Mouse (Mus musculus): ENCODE results near the gene Cryzl1. TPM values are rescaled to one million over a fixed set of nuclear protein-coding genes. Genes with fewer than 3 reads are reported as not detected.

The Cryzl1 gene
- polyA plus RNA-seq, 1 experiment from 2014 or later, result 70.1 TPM

DNA sequence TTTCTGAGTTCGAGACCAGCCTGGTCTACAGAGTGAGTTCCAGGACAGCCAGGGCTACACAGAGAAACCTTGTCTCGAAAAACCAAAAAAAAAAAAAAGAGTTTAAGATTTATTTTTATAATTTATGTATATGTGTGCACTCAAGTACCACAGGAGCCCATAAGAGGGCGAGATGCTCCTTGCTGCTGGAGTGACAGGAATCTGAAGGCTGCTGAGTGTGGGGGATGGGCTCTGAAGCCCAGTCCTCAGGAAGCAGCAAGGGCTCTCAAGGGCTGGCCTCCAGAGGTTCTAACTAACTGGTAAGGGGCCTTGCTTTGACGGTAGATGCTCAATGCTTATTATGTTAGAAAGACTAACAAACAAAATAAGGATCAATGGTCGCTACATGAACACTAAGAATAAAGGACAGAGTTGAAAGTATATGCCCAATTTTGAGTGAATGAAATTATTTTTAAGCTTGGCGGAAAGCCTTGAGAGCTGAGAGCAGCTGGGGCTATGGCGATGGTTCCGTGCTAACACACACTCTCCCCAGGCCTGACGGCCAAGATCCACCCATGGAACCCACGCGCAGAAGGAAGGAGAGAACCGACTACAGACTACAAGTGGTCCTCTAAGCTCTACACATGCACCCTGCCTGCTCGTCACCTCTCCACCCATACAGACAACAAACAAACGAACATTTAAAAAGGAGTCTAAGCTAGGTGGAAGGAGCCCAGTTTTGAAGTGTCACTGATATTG is 24.0 kb downstream of the Cryzl1 start:
- Histone ChIP-seq H3K27ac (no peak overlapping the region), H3K4me2 (replicated peaks) (no peak overlapping the region), H3K36me3 (peaks cover 50% of the 10 kb centered on the region), H3K4me3 (no peak overlapping the region), H3K9me3 (no peaks in the 10 kb centered on the region), H3K9ac (no peak overlapping the region), H3K4me1 (no peaks in the 10 kb centered on the region), H3K27me3 (no peaks in the 10 kb centered on the region)
- ATAC-seq (ENCODE audit: insufficient number of reproducible peaks, insufficient read depth, low FRiP score, low TSS enrichment), result no peak
- 82% methylated on average over 14 of the region's 14 CpGs for WGBS

DNA sequence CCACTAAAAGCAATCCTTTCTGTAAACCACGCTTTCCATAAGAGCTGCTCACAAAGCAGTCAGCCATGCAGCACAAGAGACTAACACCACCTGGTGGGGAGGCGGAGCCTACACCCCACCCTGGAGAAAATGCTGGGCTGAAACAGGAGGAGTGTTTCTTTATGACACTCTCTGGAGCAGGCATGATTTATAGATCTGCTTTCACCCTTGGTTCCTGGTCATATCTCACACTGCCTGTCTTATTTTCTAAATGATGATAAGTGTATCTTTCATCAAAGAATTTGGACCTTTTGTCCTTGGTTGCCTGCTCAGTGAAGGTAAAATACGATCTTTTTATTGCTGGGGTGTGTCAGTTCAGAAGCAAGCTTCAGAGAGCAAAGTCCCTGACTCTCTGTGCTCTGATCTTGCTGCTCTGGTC is 26.0 kb downstream of the Cryzl1 start:
- 66% methylated on average over 3 of the region's 3 CpGs for WGBS
- no peak overlapping the region for H3K4me2 ChIP-seq (replicated peaks)
- no peak overlapping the region for H3K4me3 ChIP-seq
- H3K4me1 ChIP-seq, result no peaks in the 10 kb centered on the region
- H3K9ac ChIP-seq, result no peak overlapping the region
- H3K9me3 ChIP-seq, result no peaks in the 10 kb centered on the region
- no peaks in the 10 kb centered on the region for H3K27me3 ChIP-seq
- no peak overlapping the region for H3K27ac ChIP-seq
- no peak for ATAC-seq (ENCODE audit: insufficient number of reproducible peaks, insufficient read depth, low FRiP score, low TSS enrichment)
- peaks cover 50% of the 10 kb centered on the region for H3K36me3 ChIP-seq

DNA sequence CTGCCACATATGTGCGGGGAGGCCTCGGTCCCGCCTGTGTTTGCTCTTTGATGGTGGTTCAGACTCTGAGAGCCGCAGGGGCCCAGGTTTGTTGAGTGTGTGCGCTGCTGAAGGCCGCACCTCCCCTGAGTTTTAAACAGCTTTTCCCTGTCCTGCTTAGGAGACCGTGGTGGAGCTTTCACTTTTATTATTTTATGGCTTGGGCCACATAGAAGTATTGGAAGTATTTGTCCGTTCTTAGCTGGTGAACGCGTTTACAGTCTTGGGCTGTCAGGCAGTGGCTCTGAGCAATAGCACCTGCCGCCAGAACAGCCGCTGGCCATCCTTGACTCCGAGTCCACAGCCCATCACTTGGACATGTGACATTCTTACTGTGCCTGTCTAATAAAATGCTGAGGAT is 26.9 kb downstream of the Cryzl1 start:
- Histone ChIP-seq H3K36me3 (peaks cover 50% of the 10 kb centered on the region), H3K27ac (no peak overlapping the region), H3K9me3 (no peaks in the 10 kb centered on the region), H3K27me3 (no peaks in the 10 kb centered on the region), H3K9ac (no peak overlapping the region), H3K4me2 (replicated peaks) (no peak overlapping the region), H3K4me1 (no peaks in the 10 kb centered on the region), H3K4me3 (no peak overlapping the region)
- ATAC-seq (ENCODE audit: insufficient number of reproducible peaks, insufficient read depth, low FRiP score, low TSS enrichment), result no peak
- WGBS, result 88% methylated on average over 13 of the region's 13 CpGs

DNA sequence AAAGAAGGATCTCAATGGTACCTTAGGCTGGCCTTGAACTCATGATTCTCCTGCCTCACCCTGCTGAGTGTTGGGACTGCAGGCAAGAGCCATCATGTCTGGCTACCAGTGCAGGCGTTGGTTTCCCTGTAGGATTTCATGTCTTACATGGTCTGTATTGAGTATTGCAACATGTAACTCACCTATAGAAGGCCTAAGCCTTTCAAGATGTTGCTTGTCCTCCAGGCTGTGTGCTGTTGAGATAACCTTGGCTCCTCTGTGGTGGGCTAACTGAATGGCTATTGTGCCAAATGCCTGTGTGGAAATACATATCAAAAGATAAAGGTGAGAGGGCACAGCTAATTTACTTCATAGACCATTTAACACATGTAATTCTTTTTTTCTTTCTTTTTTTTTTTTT is 29.8 kb downstream of the Cryzl1 start:
- H3K27ac ChIP-seq, result no peak overlapping the region
- no peak for ATAC-seq (ENCODE audit: insufficient number of reproducible peaks, insufficient read depth, low FRiP score, low TSS enrichment)
- no peak overlapping the region for H3K9ac ChIP-seq
- no peak overlapping the region for H3K4me3 ChIP-seq
- no peaks in the 10 kb centered on the region for H3K27me3 ChIP-seq
- no peaks in the 10 kb centered on the region for H3K9me3 ChIP-seq
- H3K36me3 ChIP-seq, result peaks cover 50% of the 10 kb centered on the region
- H3K4me1 ChIP-seq, result no peaks in the 10 kb centered on the region
- 82% methylated on average over 1 of the region's 1 CpGs for WGBS
- H3K4me2 ChIP-seq (replicated peaks), result no peak overlapping the region

DNA sequence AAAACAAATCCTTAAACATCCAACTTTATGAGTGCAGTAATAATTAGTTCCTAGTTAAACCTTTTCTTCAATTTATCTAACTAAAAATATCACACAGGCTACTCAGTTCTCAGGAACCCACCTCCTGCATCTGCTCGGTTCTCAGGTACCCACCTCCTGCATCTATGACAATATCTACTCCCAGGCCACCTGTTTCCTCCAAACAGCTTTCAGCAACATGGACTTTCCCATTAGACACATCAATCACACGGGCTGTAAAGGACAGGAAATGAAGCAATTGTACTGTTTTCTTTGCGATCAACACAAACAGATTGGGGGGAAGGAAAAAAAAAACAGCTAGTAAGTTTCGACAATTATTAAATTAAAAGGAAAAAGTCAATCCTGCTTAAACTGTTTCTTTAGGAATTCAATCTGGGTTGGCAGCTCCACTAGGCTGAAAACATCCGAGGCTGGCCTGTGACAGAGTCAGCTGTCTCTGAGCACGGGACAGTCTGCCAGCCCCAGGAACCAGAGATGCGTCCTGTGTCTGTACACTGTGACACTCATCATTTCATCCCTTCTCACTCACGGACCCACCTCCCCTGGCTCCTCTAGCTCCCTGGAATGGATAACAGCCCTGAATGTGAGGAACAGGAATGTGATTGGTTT is 33.5 kb downstream of the Cryzl1 start:
- H3K27me3 ChIP-seq, result no peaks in the 10 kb centered on the region
- no peaks in the 10 kb centered on the region for H3K9me3 ChIP-seq
- no peak overlapping the region for H3K9ac ChIP-seq
- peaks cover 30% of the 10 kb centered on the region for H3K36me3 ChIP-seq
- ATAC-seq (ENCODE audit: insufficient number of reproducible peaks, insufficient read depth, low FRiP score, low TSS enrichment), result no peak
- WGBS, result 50% methylated on average over 8 of the region's 8 CpGs
- H3K27ac ChIP-seq, result no peak overlapping the region
- no peak overlapping the region for H3K4me2 ChIP-seq (replicated peaks)
- H3K4me3 ChIP-seq, result no peak overlapping the region
- no peaks in the 10 kb centered on the region for H3K4me1 ChIP-seq

DNA sequence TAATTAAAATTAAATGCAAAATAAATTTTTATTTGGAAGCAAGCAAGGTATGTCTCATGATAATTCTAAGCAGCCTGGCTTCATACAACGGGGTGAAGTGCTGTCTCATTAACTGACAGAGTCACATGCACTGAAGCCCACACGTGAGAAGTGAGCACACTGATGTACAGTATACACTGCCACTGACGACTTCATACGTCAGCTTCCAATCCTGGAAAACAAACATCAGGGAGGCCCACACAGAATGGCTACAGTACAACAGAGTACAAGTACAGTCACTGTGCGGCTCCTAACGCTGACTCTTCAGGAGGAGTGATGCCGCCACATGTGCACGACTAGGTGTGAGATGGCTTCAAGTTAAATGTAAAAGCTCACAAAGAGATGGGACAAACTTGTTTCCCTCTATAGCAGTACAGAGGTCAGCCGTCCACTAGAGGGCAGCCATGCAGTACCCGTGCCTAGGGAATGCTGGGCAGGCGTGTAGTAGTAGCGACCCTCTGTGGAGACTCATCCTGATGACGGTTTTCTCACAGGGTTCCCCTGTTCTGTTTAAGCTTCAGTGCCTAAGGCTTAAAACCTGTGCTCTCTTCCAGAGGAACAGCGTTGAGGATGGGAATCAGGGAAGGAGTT is 34.2 kb downstream of the Cryzl1 start:
- Histone ChIP-seq H3K27ac (no peak overlapping the region), H3K4me1 (0 out of 2 replicates have a peak, but pooled peaks cover 3% of the 10 kb centered on the region), H3K4me3 (no peak overlapping the region), H3K36me3 (peaks cover 29% of the 10 kb centered on the region), H3K9me3 (no peaks in the 10 kb centered on the region), H3K9ac (no peak overlapping the region), H3K27me3 (no peaks in the 10 kb centered on the region), H3K4me2 (replicated peaks) (no peak overlapping the region)
- ATAC-seq (ENCODE audit: insufficient number of reproducible peaks, insufficient read depth, low FRiP score, low TSS enrichment), result peak; percentile 83; the same call in 1 of the 2 replicates
- 29% methylated on average over 14 of the region's 14 CpGs for WGBS

DNA sequence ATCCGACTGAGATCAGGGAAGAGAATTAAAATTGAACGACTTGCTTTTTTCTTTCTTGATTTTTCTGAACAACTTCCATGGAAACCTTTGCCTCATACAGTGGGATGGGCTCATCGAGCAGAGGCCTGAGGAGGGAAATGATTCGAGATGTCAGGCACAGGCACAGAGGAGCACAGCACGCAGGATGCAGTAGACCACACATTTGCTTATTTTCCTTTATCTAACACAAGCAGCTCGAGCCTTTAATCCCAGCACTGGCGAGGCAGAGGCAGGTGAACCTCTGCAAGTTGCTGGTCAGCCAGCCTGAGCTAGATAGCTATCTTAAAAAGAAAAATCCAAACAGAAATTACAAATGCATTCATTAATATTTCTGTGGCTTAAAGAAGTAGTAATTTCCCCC is 39.0 kb downstream of the Cryzl1 start:
- no peak overlapping the region for H3K27ac ChIP-seq
- no peaks in the 10 kb centered on the region for H3K27me3 ChIP-seq
- H3K36me3 ChIP-seq, result peaks cover 14% of the 10 kb centered on the region
- WGBS, result 46% methylated on average over 7 of the region's 7 CpGs
- H3K4me3 ChIP-seq, result no peak overlapping the region
- H3K9me3 ChIP-seq, result no peaks in the 10 kb centered on the region
- no peak overlapping the region for H3K4me2 ChIP-seq (replicated peaks)
- peaks cover 14% of the 10 kb centered on the region for H3K4me1 ChIP-seq
- no peak for ATAC-seq (ENCODE audit: insufficient number of reproducible peaks, insufficient read depth, low FRiP score, low TSS enrichment)
- peak overlapping the region; percentile 24; the same call in 1 of the 2 replicates for H3K9ac ChIP-seq

DNA sequence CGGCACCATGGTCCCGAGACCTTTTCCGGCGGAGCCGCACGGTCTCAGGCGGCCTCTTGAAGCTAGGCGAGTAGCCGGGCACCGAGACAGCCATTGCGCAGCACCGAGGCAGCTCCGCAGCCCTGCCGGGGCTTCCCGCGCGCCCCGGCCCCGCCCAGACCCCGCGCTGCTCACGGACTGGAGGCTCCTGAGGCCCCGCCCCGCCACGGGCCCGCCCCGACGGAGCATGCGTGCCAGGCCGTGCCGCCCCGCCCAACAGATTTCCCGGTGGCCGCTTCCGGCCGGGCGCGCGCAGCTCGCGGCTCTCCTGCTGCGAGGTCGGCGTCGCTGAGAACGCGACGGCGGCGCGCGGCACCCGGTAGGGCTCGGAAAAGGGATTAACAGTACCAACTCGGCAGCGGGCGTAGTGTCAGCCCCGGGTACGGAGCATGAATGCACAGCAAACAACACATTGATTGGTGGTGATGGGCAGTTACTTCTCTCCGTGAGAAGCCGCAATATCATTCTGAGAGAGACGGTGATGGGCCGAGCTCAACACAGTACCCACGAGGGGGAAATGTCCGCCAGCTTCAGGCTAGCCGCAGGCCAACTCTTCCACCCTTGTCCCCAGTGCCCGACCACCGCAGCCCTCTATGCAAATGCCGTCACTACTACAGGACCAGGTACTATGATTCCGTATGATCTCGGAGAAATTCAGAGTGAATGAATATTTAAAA is 40.0 kb downstream of the Cryzl1 start, which contains the start of gene Donson:
TSS of gene Donson (minus strand) at position 152 of the 716 bp plus-strand sequence.
- 1% methylated on average over 71 of the region's 71 CpGs for WGBS
- Histone ChIP-seq H3K27ac (peak within 1 kb of the TSS; percentile 81), H3K4me2 (replicated peaks) (peak within 1 kb of the TSS; percentile 82), H3K36me3 (peaks cover 23% of the 10 kb centered on the region), H3K4me1 (peaks cover 14% of the 10 kb centered on the region), H3K9ac (peak within 1 kb of the TSS; percentile 87), H3K27me3 (no peaks in the 10 kb centered on the region), H3K9me3 (no peaks in the 10 kb centered on the region), H3K4me3 (peak within 1 kb of the TSS; percentile 87)
- peak; percentile 98 for ATAC-seq (ENCODE audit: insufficient number of reproducible peaks, insufficient read depth, low FRiP score, low TSS enrichment)

DNA sequence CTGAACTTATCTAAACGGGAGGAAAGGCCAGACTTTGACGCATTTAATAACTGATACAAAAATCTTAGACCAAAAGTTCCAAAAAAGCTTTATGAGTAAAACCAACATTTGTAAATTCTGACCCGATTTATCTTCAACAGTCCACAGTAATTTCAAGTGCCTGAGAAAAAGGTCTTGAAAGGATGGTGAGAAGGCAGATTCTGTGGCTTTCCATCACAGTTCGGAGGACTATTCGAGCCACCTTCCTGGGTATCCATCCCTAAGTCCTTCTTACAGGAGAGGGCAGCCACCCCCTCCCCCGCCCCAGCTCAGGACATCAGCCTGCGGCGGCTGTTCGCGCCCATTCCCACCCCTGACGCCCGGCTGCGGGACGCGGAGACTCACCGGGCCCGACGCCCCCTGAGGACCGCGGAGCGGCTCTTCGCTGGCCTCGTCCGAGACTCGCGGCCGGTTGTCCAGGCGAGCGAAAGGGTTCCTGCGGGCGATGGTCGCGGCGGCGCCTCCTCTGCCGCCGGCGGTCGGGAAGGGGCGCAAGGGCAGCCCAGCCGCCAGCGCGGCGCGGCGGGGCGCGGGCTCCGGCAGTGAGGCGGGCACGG is 40.7 kb downstream of the Cryzl1 start:
- 1% methylated on average over 32 of the region's 51 CpGs for WGBS
- H3K4me3 ChIP-seq, result peak overlapping the region; percentile 87
- H3K27ac ChIP-seq, result peak overlapping the region; percentile 81

DNA sequence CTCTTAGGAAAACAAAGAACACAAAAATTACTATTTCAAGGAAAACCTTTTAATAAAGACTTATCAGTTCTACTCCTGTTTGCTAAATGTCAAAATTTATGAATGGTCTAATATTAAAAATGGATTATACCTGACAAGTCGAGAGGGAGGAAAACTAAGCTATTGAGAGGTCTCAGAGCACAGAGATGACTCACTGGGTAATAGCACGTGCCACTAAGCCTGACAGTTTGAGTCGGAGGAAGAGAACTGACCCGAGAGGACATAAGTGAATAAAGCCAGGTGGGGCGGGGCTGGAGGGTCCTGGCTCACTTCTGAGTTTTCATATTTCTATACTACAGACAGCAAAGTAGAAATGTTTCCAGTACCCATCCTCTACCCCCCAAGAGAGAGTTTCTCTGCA is 42.4 kb downstream of the Cryzl1 start:
- no peak for ATAC-seq (ENCODE audit: insufficient number of reproducible peaks, insufficient read depth, low FRiP score, low TSS enrichment)
- 75% methylated on average over 5 of the region's 5 CpGs for WGBS
- no peaks in the 10 kb centered on the region for H3K27me3 ChIP-seq
- H3K9me3 ChIP-seq, result no peaks in the 10 kb centered on the region
- no peak overlapping the region for H3K4me2 ChIP-seq (replicated peaks)
- no peak overlapping the region for H3K9ac ChIP-seq
- H3K4me3 ChIP-seq, result no peak overlapping the region
- H3K4me1 ChIP-seq, result peaks cover 14% of the 10 kb centered on the region
- H3K27ac ChIP-seq, result no peak overlapping the region
- peaks cover 44% of the 10 kb centered on the region for H3K36me3 ChIP-seq

More for the DNA sequence above, 40.7 kb downstream of the Cryzl1 start:
- peak overlapping the region; percentile 87 for H3K9ac ChIP-seq
- H3K9me3 ChIP-seq, result no peaks in the 10 kb centered on the region
- H3K4me2 ChIP-seq (replicated peaks), result peak overlapping the region; percentile 82
- H3K36me3 ChIP-seq, result peaks cover 27% of the 10 kb centered on the region
- no peaks in the 10 kb centered on the region for H3K27me3 ChIP-seq
- H3K4me1 ChIP-seq, result peaks cover 14% of the 10 kb centered on the region
- peak; percentile 36; the same call in 1 of the 2 replicates for ATAC-seq (ENCODE audit: insufficient number of reproducible peaks, insufficient read depth, low FRiP score, low TSS enrichment)

DNA sequence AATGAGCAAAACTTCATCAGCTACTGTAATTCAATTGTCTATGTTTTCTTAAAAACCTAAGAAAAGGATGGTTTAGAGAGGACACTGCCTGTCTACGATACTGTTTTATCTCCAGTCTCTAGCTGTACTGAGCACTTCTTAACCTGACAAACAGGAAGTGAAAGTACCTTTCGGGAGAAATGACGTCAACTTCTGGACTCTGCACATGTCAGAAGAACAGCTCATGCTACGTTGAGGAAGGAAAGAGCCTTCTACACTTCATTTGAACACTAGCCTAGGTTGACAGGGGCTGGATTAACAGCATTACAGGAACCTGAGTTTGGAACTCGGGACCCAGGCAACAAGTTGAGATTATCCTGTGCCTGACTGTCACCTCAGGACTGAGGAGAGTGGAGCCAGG is 43.2 kb downstream of the Cryzl1 start:
- no peak overlapping the region for H3K27ac ChIP-seq
- H3K4me1 ChIP-seq, result peaks cover 14% of the 10 kb centered on the region
- no peak for ATAC-seq (ENCODE audit: insufficient number of reproducible peaks, insufficient read depth, low FRiP score, low TSS enrichment)
- H3K4me3 ChIP-seq, result no peak overlapping the region
- WGBS, result 91% methylated on average over 5 of the region's 5 CpGs
- H3K27me3 ChIP-seq, result no peaks in the 10 kb centered on the region
- H3K4me2 ChIP-seq (replicated peaks), result no peak overlapping the region
- peaks cover 51% of the 10 kb centered on the region for H3K36me3 ChIP-seq
- no peak overlapping the region for H3K9ac ChIP-seq
- no peaks in the 10 kb centered on the region for H3K9me3 ChIP-seq

Data from embryonic facial prominence, embryonic 12.5 days (tissue).